Mouse (Mus musculus) liver, adult 2 months (tissue): ENCODE measurements at regions not wholly inside any gene's neighbourhood (a gene's known extent, or its start where the extent isn't known, plus 50 kb on each side); places are given as distances from the start of the nearest gene placed in this dataset.

Source experiments
- DNase-seq: peaks from one replicate; pipeline ENCODE4 v3.0.0-alpha.2; 2011; ENCODE audit warnings: low read depth, low spot score; ENCODE audit errors: extremely low read depth
- H3K27ac ChIP-seq: fragments of 200-500 bp; replicated peaks from 2 replicates; pipeline ENCODE4 v1.5.1; 2012; ENCODE audit warnings: low read depth, mild to moderate bottlenecking, control low read depth, inconsistent platforms, low read length; ENCODE audit not compliant: insufficient read depth
- H3K27me3 ChIP-seq: fragments of 200-500 bp; 2 replicates; pipeline ENCODE4 v1.6.1; 2012; ENCODE audit warnings: mild to moderate bottlenecking, moderate library complexity, low read length, inconsistent platforms; ENCODE audit not compliant: control insufficient read depth, insufficient read depth
- H3K36me3 ChIP-seq: fragments of 200-500 bp; 2 replicates; pipeline ENCODE4 v1.6.1; 2012; ENCODE audit warnings: low read length, inconsistent platforms; ENCODE audit not compliant: control insufficient read depth, insufficient read depth
- H3K4me1 ChIP-seq: fragments of 200-500 bp; 2 replicates; pipeline ENCODE4 v1.6.1; 2011; ENCODE audit warnings: low read length; ENCODE audit not compliant: control insufficient read depth, insufficient read depth
- H3K4me3 ChIP-seq: fragments of 200-500 bp; 2 replicates; pipeline ENCODE4 v1.5.1; 2011; ENCODE audit warnings: low read depth, mild to moderate bottlenecking, control low read depth, low read length, moderate library complexity; ENCODE audit not compliant: insufficient read depth
- H3K79me2 ChIP-seq: fragments of 200-500 bp; 2 replicates; pipeline ENCODE4 v1.6.1; 2012; ENCODE audit warnings: inconsistent platforms, mild to moderate bottlenecking, low read length, moderate library complexity; ENCODE audit not compliant: control insufficient read depth, insufficient read depth
- H3K9ac ChIP-seq: fragments of 200-500 bp; 2 replicates; pipeline ENCODE4 v1.6.1; 2012; ENCODE audit warnings: low read depth, mild to moderate bottlenecking, control low read depth, inconsistent platforms, low read length
- CTCF ChIP-seq: fragments of 200-500 bp; IDR thresholded peaks from 2 replicates; pipeline ENCODE4 v1.5.1; 2011; ENCODE audit warnings: low read depth, low read length, control low read depth
- POLR2A ChIP-seq: fragments of 200-500 bp; IDR thresholded peaks from 2 replicates; pipeline ENCODE4 v1.6.1; 2011; ENCODE audit warnings: low read length, control low read depth; ENCODE audit not compliant: insufficient read depth; ENCODE audit errors: extremely low read depth
- WGBS: fragments of 180-500 bp; shearing (Covaris S2); methylation state at CpG from one replicate; pipeline ENCODE4 v1.1.7; 2018; 5-methylcytosine and 5-hydroxymethylcytosine counted together

DNA sequence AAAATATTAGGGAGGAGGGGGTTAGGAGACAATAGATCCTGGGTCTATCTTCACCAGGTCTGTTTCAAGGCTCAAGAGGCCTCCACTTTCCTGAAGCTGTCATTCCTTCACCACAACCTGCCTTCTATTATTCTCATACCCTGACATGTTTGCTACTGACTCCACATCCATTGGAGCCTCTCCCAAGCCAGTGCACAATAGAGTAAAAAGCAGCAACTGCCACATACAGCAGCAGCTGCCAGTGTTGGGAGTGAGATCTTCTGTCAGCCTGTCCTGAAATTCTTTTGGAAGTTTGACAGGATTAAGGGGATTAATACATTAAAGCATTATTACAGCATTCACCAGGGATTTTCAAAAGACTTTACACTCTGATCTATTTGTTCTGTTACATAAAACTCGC, 441.8 kb downstream of the Cdk5rap2 start:
- H3K4me1 ChIP-seq: no peaks in the 10 kb centered on the region
- 76% methylated on average over 1 of the region's 1 CpGs for WGBS
- H3K9ac ChIP-seq: no peak overlapping the region
- no peak overlapping the region for H3K4me3 ChIP-seq
- no peaks in the 10 kb centered on the region for H3K36me3 ChIP-seq
- no peak overlapping the region for H3K27ac ChIP-seq
- TF ChIP-seq POLR2A (no peak), CTCF (no peak)
- H3K79me2 ChIP-seq: no peaks in the 10 kb centered on the region
- no peaks in the 10 kb centered on the region; the same call in 1 of the 2 replicates for H3K27me3 ChIP-seq
- no peak for DNase-seq
